Mouse (Mus musculus): ENCODE measurements around the gene Gp1ba. TPM values are rescaled to one million over a fixed set of nuclear protein-coding genes. Genes with fewer than 3 reads are reported as not detected.

Gene Gp1ba
- total and polyA plus RNA-seq, 3 experiments: 1.6 to 5.0 TPM; not detected in 1

GRCm38 (mm10) chr11:70679361-70679760 lies 40.4 kb downstream of the Gp1ba start:
- no peak overlapping the region for H3K27ac ChIP-seq (ENCODE audit: control insufficient read depth, low read depth, low read length)

GRCm38 (mm10) chr11:70679894-70680293 lies 41.0 kb downstream of the Gp1ba start:
- Histone ChIP-seq H3K4me3 (ENCODE audit: control insufficient read depth in 1 of 2, insufficient read depth in 1 of 2, low read depth in 2 of 2, low read length in 2 of 2) (no peak overlapping the region), H3K9me3 (replicated peaks; ENCODE audit: insufficient read depth, low read length) (no peaks in the 10 kb centered on the region), H3K27ac (ENCODE audit: control insufficient read depth, low read depth, low read length) (peak overlapping the region; percentile 49), H3K79me2 (ENCODE audit: control insufficient read depth, insufficient read depth, low read length, poor library complexity) (no peaks in the 10 kb centered on the region), H3K36me3 (ENCODE audit: control insufficient read depth in 1 of 2, insufficient read depth in 2 of 2, low read length in 2 of 2) (peaks cover 0 to 5% of the 10 kb centered on the region in 2 experiments; a peak in 2 of 4 replicates), H3K27me3 (ENCODE audit: control insufficient read depth in 1 of 2, insufficient read depth in 2 of 2, low read length in 2 of 2) (no peaks in the 10 kb centered on the region), H3K9ac (ENCODE audit: control insufficient read depth, low read depth, low read length, poor library complexity, severe bottlenecking) (peak overlapping the region; percentile 24; the same call in 1 of the 2 replicates), H3K4me1 (ENCODE audit: control insufficient read depth in 1 of 2, insufficient read depth in 2 of 2, low read length in 2 of 2) (peaks cover 0 to 4% of the 10 kb centered on the region in 2 experiments; a peak in 3 of 4 replicates)
- peak; percentile 95 for DNase-seq (ENCODE audit: low read depth, low spot score)
- no peak for TF ChIP-seq USF2 (IDR thresholded peaks at IDR 0.05; ENCODE audit: borderline replicate concordance in 1 of 2, insufficient read depth in 1 of 2, low read depth in 1 of 2, low read length in 2 of 2)
- 0 out of 2 replicates have a peak, but pooled peaks have one; percentile 17 for TF ChIP-seq MYC (IDR thresholded peaks at IDR 0.05; ENCODE audit: low read depth, low read length)
- TF ChIP-seq ZNF384 (IDR thresholded peaks at IDR 0.05; ENCODE audit: low read depth, low read length): no peak
- TF ChIP-seq CTCF (IDR thresholded peaks at IDR 0.05 in 2 of 3, conservative IDR thresholded peaks at IDR 0.05 in 1 of 3; ENCODE audit: control insufficient read depth in 1 of 3, insufficient read depth in 1 of 3, low read depth in 2 of 3, low read length in 3 of 3, poor library complexity in 1 of 3, severe bottlenecking in 1 of 3): no peak
- TF ChIP-seq MXI1 (IDR thresholded peaks at IDR 0.05; ENCODE audit: low read depth, low read length): no peak
- TF ChIP-seq EP300 (IDR thresholded peaks at IDR 0.05; ENCODE audit: low read depth in 1 of 2, low read length in 2 of 2): peak in 1 of 2 experiments; percentile 67; a peak in 1 of 4 replicates
- TF ChIP-seq TAL1 (IDR thresholded peaks at IDR 0.05; ENCODE audit: low read length): 0 out of 2 replicates have a peak, but pooled peaks have one; percentile 7
- TF ChIP-seq ZKSCAN1 (IDR thresholded peaks at IDR 0.05; ENCODE audit: low read depth, low read length): no peak
- TF ChIP-seq POLR2AphosphoS2 (IDR thresholded peaks at IDR 0.05; ENCODE audit: low read length): no peak
- peak; percentile 74 for TF ChIP-seq TBP (IDR thresholded peaks at IDR 0.05; ENCODE audit: low read depth, low read length)
- TF ChIP-seq NELFE (IDR thresholded peaks at IDR 0.05; ENCODE audit: low read depth, low read length): no peak
- no peak for TF ChIP-seq GABPA (IDR thresholded peaks at IDR 0.05; ENCODE audit: low read depth, low read length)
- TF ChIP-seq ELF1 (IDR thresholded peaks at IDR 0.05; ENCODE audit: low read depth, low read length): no peak
- TF ChIP-seq ETS1 (IDR thresholded peaks at IDR 0.05; ENCODE audit: low read depth, low read length): no peak
- TF ChIP-seq TCF12 (IDR thresholded peaks at IDR 0.05; ENCODE audit: low read depth, low read length): no peak
- TF ChIP-seq KAT2A (conservative IDR thresholded peaks at IDR 0.05; ENCODE audit: low read depth, low read length): no peak
- 0 out of 2 replicates have a peak, but pooled peaks have one; percentile 31 for TF ChIP-seq NRF1 (IDR thresholded peaks at IDR 0.05; ENCODE audit: insufficient read depth, low read depth, low read length, poor library complexity, severe bottlenecking)
- TF ChIP-seq E2F4 (IDR thresholded peaks at IDR 0.05; ENCODE audit: borderline replicate concordance, low read depth, low read length): no peak
- no peak for TF ChIP-seq BHLHE40 (IDR thresholded peaks at IDR 0.05; ENCODE audit: borderline replicate concordance, low read depth, low read length)
- no peak for TF ChIP-seq USF1 (IDR thresholded peaks at IDR 0.05; ENCODE audit: low read depth, low read length)
- TF ChIP-seq HCFC1 (IDR thresholded peaks at IDR 0.05; ENCODE audit: low read depth, low read length): no peak
- TF ChIP-seq RAD21 (IDR thresholded peaks at IDR 0.05; ENCODE audit: low read depth, low read length): no peak
- TF ChIP-seq GATA1 (IDR thresholded peaks at IDR 0.05; ENCODE audit: low read depth, low read length): no peak
- no peak for TF ChIP-seq RCOR1 (IDR thresholded peaks at IDR 0.05; ENCODE audit: low read depth, low read length)
- no peak for TF ChIP-seq POLR2AphosphoS5 (IDR thresholded peaks at IDR 0.05; ENCODE audit: borderline replicate concordance, low read depth, low read length)

More at GRCm38 (mm10) chr11:70679361-70679760, 40.4 kb downstream of the Gp1ba start:
- Histone ChIP-seq H3K79me2 (ENCODE audit: control insufficient read depth, insufficient read depth, low read length, poor library complexity) (no peaks in the 10 kb centered on the region), H3K9me3 (replicated peaks; ENCODE audit: insufficient read depth, low read length) (no peaks in the 10 kb centered on the region), H3K4me1 (ENCODE audit: control insufficient read depth in 1 of 2, insufficient read depth in 2 of 2, low read length in 2 of 2) (peaks cover 0 to 4% of the 10 kb centered on the region in 2 experiments; a peak in 3 of 4 replicates), H3K36me3 (ENCODE audit: control insufficient read depth in 1 of 2, insufficient read depth in 2 of 2, low read length in 2 of 2) (peaks cover 0 to 5% of the 10 kb centered on the region in 2 experiments; a peak in 2 of 4 replicates), H3K27me3 (ENCODE audit: control insufficient read depth in 1 of 2, insufficient read depth in 2 of 2, low read length in 2 of 2) (no peaks in the 10 kb centered on the region), H3K4me3 (ENCODE audit: control insufficient read depth in 1 of 2, insufficient read depth in 1 of 2, low read depth in 2 of 2, low read length in 2 of 2) (no peak overlapping the region), H3K9ac (ENCODE audit: control insufficient read depth, low read depth, low read length, poor library complexity, severe bottlenecking) (no peak overlapping the region)
- TF ChIP-seq GABPA (IDR thresholded peaks at IDR 0.05; ENCODE audit: low read depth, low read length) (no peak), SIN3A (IDR thresholded peaks at IDR 0.05; ENCODE audit: low read length) (no peak), MYC (IDR thresholded peaks at IDR 0.05; ENCODE audit: low read depth, low read length) (no peak), SMC3 (IDR thresholded peaks at IDR 0.05; ENCODE audit: low read depth, low read length) (no peak), MAZ (IDR thresholded peaks at IDR 0.05; ENCODE audit: low read depth, low read length) (no peak), RAD21 (IDR thresholded peaks at IDR 0.05; ENCODE audit: low read depth, low read length) (no peak), ZNF384 (IDR thresholded peaks at IDR 0.05; ENCODE audit: low read depth, low read length) (no peak), ELF1 (IDR thresholded peaks at IDR 0.05; ENCODE audit: low read depth, low read length) (no peak), EP300 (IDR thresholded peaks at IDR 0.05; ENCODE audit: low read depth in 1 of 2, low read length in 2 of 2) (no peak), ZKSCAN1 (IDR thresholded peaks at IDR 0.05; ENCODE audit: low read depth, low read length) (no peak), TBP (IDR thresholded peaks at IDR 0.05; ENCODE audit: low read depth, low read length) (no peak)
- DNase-seq (ENCODE audit: low read depth, low spot score): no peak
